Mouse (Mus musculus): ENCODE measurements around the gene Zfp697. TPM values are rescaled to one million over a fixed set of nuclear protein-coding genes. Genes with fewer than 3 reads are reported as not detected.

Gene Zfp697
- total RNA-seq (2014; fragmentation: Nextera tagmentation) (1.4 and 3.5 TPM in 2 replicates), total RNA-seq (2017) (0.36 and 1.5 TPM in 2 replicates)

GRCm38 (mm10) chr3:98382246-98382939 lies at the start of gene Zfp697:
Gene Zfp697 (plus strand): TSS chr3:98382461.
- peak; percentile 60 for ATAC-seq (replicated peaks; ENCODE audit: poor library complexity, severe bottlenecking)

- no peak for ATAC-seq (replicated peaks; ENCODE audit: poor library complexity, severe bottlenecking)
These were observed 48.3 kb upstream of the Zfp697 start for GRCm38 (mm10) chr3:98334010-98334409.

GRCm38 (mm10) chr3:98335331-98335730 lies 46.9 kb upstream of the Zfp697 start:
- ATAC-seq (replicated peaks; ENCODE audit: poor library complexity, severe bottlenecking) = peak; percentile 20

- ATAC-seq (replicated peaks; ENCODE audit: poor library complexity, severe bottlenecking) = peak; percentile 12
These were observed 46.4 kb upstream of the Zfp697 start for GRCm38 (mm10) chr3:98335886-98336285.

- peak; percentile 49 for ATAC-seq (replicated peaks; ENCODE audit: poor library complexity, severe bottlenecking)
These were observed 45.3 kb upstream of the Zfp697 start for GRCm38 (mm10) chr3:98336661-98337654.

GRCm38 (mm10) chr3:98338584-98339041 lies 43.6 kb upstream of the Zfp697 start:
- ATAC-seq (replicated peaks; ENCODE audit: poor library complexity, severe bottlenecking) = peak; percentile 45

- peak; percentile 12; the same call in 1 of the 2 replicates for ATAC-seq (replicated peaks; ENCODE audit: poor library complexity, severe bottlenecking)
These were observed 43.1 kb upstream of the Zfp697 start for GRCm38 (mm10) chr3:98339097-98339705.

GRCm38 (mm10) chr3:98339706-98340109 lies 42.6 kb upstream of the Zfp697 start, which contains the start of gene Phgdh:
Gene Phgdh (minus strand): TSS chr3:98339990.
- peak; percentile 54 for ATAC-seq (replicated peaks; ENCODE audit: poor library complexity, severe bottlenecking)

GRCm38 (mm10) chr3:98340818-98341594 lies 41.3 kb upstream of the Zfp697 start:
- ATAC-seq (replicated peaks; ENCODE audit: poor library complexity, severe bottlenecking) = no peak

GRCm38 (mm10) chr3:98343235-98343634 lies 39.0 kb upstream of the Zfp697 start:
- no peak for ATAC-seq (replicated peaks; ENCODE audit: poor library complexity, severe bottlenecking)

- ATAC-seq (replicated peaks; ENCODE audit: poor library complexity, severe bottlenecking) = peak; percentile 94
These were observed 34.2 kb upstream of the Zfp697 start for GRCm38 (mm10) chr3:98348106-98348505.

GRCm38 (mm10) chr3:98348705-98349104 lies 33.6 kb upstream of the Zfp697 start:
- ATAC-seq (replicated peaks; ENCODE audit: poor library complexity, severe bottlenecking) = peak; percentile 80

GRCm38 (mm10) chr3:98353892-98354291 lies 28.4 kb upstream of the Zfp697 start:
- peak; percentile 34 for ATAC-seq (replicated peaks; ENCODE audit: poor library complexity, severe bottlenecking)

GRCm38 (mm10) chr3:98355344-98356025 lies 26.8 kb upstream of the Zfp697 start:
- ATAC-seq (replicated peaks; ENCODE audit: poor library complexity, severe bottlenecking) = no peak

GRCm38 (mm10) chr3:98356026-98356365 lies 26.3 kb upstream of the Zfp697 start:
- ATAC-seq (replicated peaks; ENCODE audit: poor library complexity, severe bottlenecking) = no peak

- peak; percentile 92 for ATAC-seq (replicated peaks; ENCODE audit: poor library complexity, severe bottlenecking)
These were observed 25.5 kb upstream of the Zfp697 start for GRCm38 (mm10) chr3:98356632-98357370.

GRCm38 (mm10) chr3:98362753-98363152 lies 19.5 kb upstream of the Zfp697 start:
- ATAC-seq (replicated peaks; ENCODE audit: poor library complexity, severe bottlenecking) = peak; percentile 84

GRCm38 (mm10) chr3:98366086-98366485 lies 16.2 kb upstream of the Zfp697 start:
- ATAC-seq (replicated peaks; ENCODE audit: poor library complexity, severe bottlenecking) = no peak
